Mouse (Mus musculus) embryonic facial prominence, embryonic 13.5 days (tissue): Measurements from ENCODE around the gene Pdxk. TPM values are rescaled to one million over a fixed set of nuclear protein-coding genes. Genes with fewer than 3 reads are reported as not detected.

ENCODE experiments used
- ATAC-seq: fragments of 200-750 bp; cut with Nextera tagmentation; 2 replicates; pipeline ENCODE4 v1.8.0; 2017; ENCODE audit warnings: low read depth; ENCODE audit not compliant: insufficient number of reproducible peaks, insufficient read depth, low FRiP score, low TSS enrichment
- H3K27ac ChIP-seq: fragments of 300-500 bp; sonication (generic); 2 replicates; pipeline ENCODE4 v1.5.1; 2015; ENCODE audit warnings: moderate library complexity, mild to moderate bottlenecking, inconsistent platforms
- H3K27me3 ChIP-seq: fragments of 300-500 bp; sonication (generic); 2 replicates; pipeline ENCODE4 v1.6.1; 2015; ENCODE audit warnings: mild to moderate bottlenecking, inconsistent platforms
- H3K36me3 ChIP-seq: fragments of 300-500 bp; sonication (generic); 2 replicates; pipeline ENCODE4 v1.6.1; 2015; ENCODE audit warnings: mild to moderate bottlenecking, inconsistent platforms
- H3K4me1 ChIP-seq: fragments of 300-500 bp; sonication (generic); 2 replicates; pipeline ENCODE4 v1.6.1; 2015; ENCODE audit warnings: inconsistent platforms
- H3K4me2 ChIP-seq: fragments of 300-500 bp; sonication (generic); 2 replicates; pipeline ENCODE4 v1.6.1; 2015; ENCODE audit warnings: moderate library complexity, mild to moderate bottlenecking, inconsistent platforms
- H3K4me3 ChIP-seq: fragments of 300-500 bp; sonication (generic); 2 replicates; pipeline ENCODE4 v1.5.1; 2015; ENCODE audit warnings: mild to moderate bottlenecking, inconsistent platforms
- H3K9ac ChIP-seq: fragments of 300-500 bp; sonication (generic); 2 replicates; pipeline ENCODE4 v1.6.1; 2015; ENCODE audit warnings: mild to moderate bottlenecking, inconsistent platforms
- H3K9me3 ChIP-seq: fragments of 300-500 bp; sonication (generic); 2 replicates; pipeline ENCODE4 v1.6.1; 2016; ENCODE audit warnings: inconsistent platforms
- WGBS: fragments of 180-500 bp; shearing (Covaris S2); methylation state at CpG from one replicate; pipeline ENCODE4 v1.1.7; 2015; ENCODE audit warnings: mixed read lengths; 5-methylcytosine and 5-hydroxymethylcytosine counted together
- polyA plus RNA-seq: library from polyadenylated mRNA; unstranded; fragments of >200 nt; fragmentation: Nextera tagmentation; extraction: Ambion mirVana; gene quantifications from 2 replicates; pipeline ENCODE4 v1.2.1, GENCODE M21; 2015

Gene Pdxk
- polyA plus RNA-seq, 1 experiment from 2014 or later: 12.6 TPM

GRCm38 (mm10) chr10:78412319-78413151 lies 52.2 kb downstream of the Pdxk start, which contains the start of gene Rrp1:
TSS of gene Rrp1 (minus strand) at chr10:78413043.
- Histone ChIP-seq H3K27me3 (no peaks in the 10 kb centered on the region), H3K9me3 (no peaks in the 10 kb centered on the region), H3K36me3 (peaks cover 36% of the 10 kb centered on the region), H3K4me1 (peaks cover 14% of the 10 kb centered on the region), H3K4me2 (peak within 1 kb of the TSS; percentile 70), H3K9ac (peak within 1 kb of the TSS; percentile 90), H3K27ac (peak within 1 kb of the TSS; percentile 90), H3K4me3 (peak within 1 kb of the TSS; percentile 93)
- ATAC-seq: peak; percentile 91
- under 1% methylated on average over 67 of the region's 70 CpGs for WGBS

GRCm38 (mm10) chr10:78411851-78412250 lies 52.9 kb downstream of the Pdxk start:
- Histone ChIP-seq H3K9ac (peak overlapping the region; percentile 90), H3K4me2 (peak overlapping the region; percentile 70), H3K27me3 (no peaks in the 10 kb centered on the region), H3K27ac (peak overlapping the region; percentile 90), H3K4me1 (peaks cover 14% of the 10 kb centered on the region), H3K9me3 (no peaks in the 10 kb centered on the region), H3K4me3 (peak overlapping the region; percentile 93), H3K36me3 (peaks cover 43% of the 10 kb centered on the region)
- 16% methylated on average over 8 of the region's 8 CpGs for WGBS
- ATAC-seq: no peak

- Histone ChIP-seq H3K4me3 (no peak overlapping the region), H3K36me3 (peaks cover 67% of the 10 kb centered on the region), H3K4me2 (no peak overlapping the region), H3K9me3 (no peaks in the 10 kb centered on the region), H3K9ac (no peak overlapping the region), H3K27me3 (no peaks in the 10 kb centered on the region), H3K27ac (no peak overlapping the region), H3K4me1 (peaks cover 14% of the 10 kb centered on the region)
- 92% methylated on average over 9 of the region's 9 CpGs for WGBS
- ATAC-seq: no peak
These were observed 55.6 kb downstream of the Pdxk start for GRCm38 (mm10) chr10:78409035-78409788.

GRCm38 (mm10) chr10:78407132-78407531 lies 57.6 kb downstream of the Pdxk start:
- WGBS: 88% methylated on average over 4 of the region's 4 CpGs
- no peak overlapping the region for H3K27ac ChIP-seq
- no peak overlapping the region for H3K4me3 ChIP-seq
- peaks cover 10% of the 10 kb centered on the region for H3K4me1 ChIP-seq
- no peak for ATAC-seq
- no peaks in the 10 kb centered on the region for H3K9me3 ChIP-seq
- no peaks in the 10 kb centered on the region for H3K27me3 ChIP-seq
- no peak overlapping the region for H3K9ac ChIP-seq
- H3K4me2 ChIP-seq: no peak overlapping the region
- H3K36me3 ChIP-seq: peaks cover 88% of the 10 kb centered on the region

GRCm38 (mm10) chr10:78406152-78406551 lies 58.6 kb downstream of the Pdxk start:
- peaks cover 98% of the 10 kb centered on the region for H3K36me3 ChIP-seq
- H3K4me1 ChIP-seq: peaks cover under 1% of the 10 kb centered on the region; the same call in 1 of the 2 replicates
- H3K9me3 ChIP-seq: no peaks in the 10 kb centered on the region
- no peak overlapping the region for H3K4me3 ChIP-seq
- no peak overlapping the region for H3K9ac ChIP-seq
- WGBS: 90% methylated on average over 6 of the region's 6 CpGs
- no peak overlapping the region for H3K4me2 ChIP-seq
- H3K27ac ChIP-seq: no peak overlapping the region
- no peak for ATAC-seq
- no peaks in the 10 kb centered on the region for H3K27me3 ChIP-seq

- no peak overlapping the region for H3K4me3 ChIP-seq
- no peak overlapping the region for H3K4me2 ChIP-seq
- no peak overlapping the region for H3K27ac ChIP-seq
- 92% methylated on average over 14 of the region's 14 CpGs for WGBS
- no peaks in the 10 kb centered on the region for H3K27me3 ChIP-seq
- H3K9ac ChIP-seq: no peak overlapping the region
- peaks cover 7% of the 10 kb centered on the region; the same call in 1 of the 2 replicates for H3K4me1 ChIP-seq
- ATAC-seq: no peak
- no peaks in the 10 kb centered on the region for H3K9me3 ChIP-seq
- peaks cover 81% of the 10 kb centered on the region for H3K36me3 ChIP-seq
These were observed 62.4 kb downstream of the Pdxk start for GRCm38 (mm10) chr10:78402301-78402922.

GRCm38 (mm10) chr10:78401127-78401526 lies 63.6 kb downstream of the Pdxk start:
- peaks cover 11% of the 10 kb centered on the region for H3K4me1 ChIP-seq
- 95% methylated on average over 2 of the region's 2 CpGs for WGBS
- H3K27ac ChIP-seq: no peak overlapping the region
- no peak overlapping the region for H3K4me2 ChIP-seq
- no peaks in the 10 kb centered on the region for H3K9me3 ChIP-seq
- no peaks in the 10 kb centered on the region for H3K27me3 ChIP-seq
- ATAC-seq: no peak
- no peak overlapping the region for H3K4me3 ChIP-seq
- no peak overlapping the region; the same call in 1 of the 2 replicates for H3K9ac ChIP-seq
- peaks cover 68% of the 10 kb centered on the region for H3K36me3 ChIP-seq

GRCm38 (mm10) chr10:78399090-78399657 lies 65.6 kb downstream of the Pdxk start:
- Histone ChIP-seq H3K4me3 (no peak overlapping the region), H3K27me3 (no peaks in the 10 kb centered on the region), H3K36me3 (peaks cover 51% of the 10 kb centered on the region), H3K4me2 (no peak overlapping the region), H3K9ac (no peak overlapping the region), H3K9me3 (no peaks in the 10 kb centered on the region), H3K4me1 (peaks cover 13% of the 10 kb centered on the region), H3K27ac (no peak overlapping the region)
- 46% methylated on average over 17 of the region's 17 CpGs for WGBS
- no peak for ATAC-seq

- ATAC-seq: no peak
- peaks cover 12% of the 10 kb centered on the region for H3K27me3 ChIP-seq
- peak overlapping the region; percentile 28 for H3K4me2 ChIP-seq
- H3K9me3 ChIP-seq: no peaks in the 10 kb centered on the region
- peaks cover 13% of the 10 kb centered on the region for H3K4me1 ChIP-seq
- peaks cover 25% of the 10 kb centered on the region for H3K36me3 ChIP-seq
- 47% methylated on average over 4 of the region's 4 CpGs for WGBS
- H3K4me3 ChIP-seq: no peak overlapping the region
- no peak overlapping the region for H3K9ac ChIP-seq
- no peak overlapping the region for H3K27ac ChIP-seq
These were observed 68.2 kb downstream of the Pdxk start for GRCm38 (mm10) chr10:78396625-78396885.

GRCm38 (mm10) chr10:78395819-78396624 lies 68.8 kb downstream of the Pdxk start:
- peak overlapping the region; percentile 28 for H3K4me2 ChIP-seq
- no peak overlapping the region for H3K4me3 ChIP-seq
- peaks cover 17% of the 10 kb centered on the region for H3K27me3 ChIP-seq
- H3K9ac ChIP-seq: no peak overlapping the region
- 3% methylated on average over 17 of the region's 17 CpGs for WGBS
- peaks cover 13% of the 10 kb centered on the region for H3K4me1 ChIP-seq
- no peak for ATAC-seq
- H3K36me3 ChIP-seq: peaks cover 19% of the 10 kb centered on the region
- no peak overlapping the region for H3K27ac ChIP-seq
- H3K9me3 ChIP-seq: no peaks in the 10 kb centered on the region

GRCm38 (mm10) chr10:78395377-78395776 lies 69.4 kb downstream of the Pdxk start:
- H3K27ac ChIP-seq: no peak overlapping the region
- 75% methylated on average over 3 of the region's 3 CpGs for WGBS

More at GRCm38 (mm10) chr10:78395377-78395776, 69.4 kb downstream of the Pdxk start:
- ATAC-seq: no peak
- no peak overlapping the region for H3K4me2 ChIP-seq
- H3K9ac ChIP-seq: no peak overlapping the region
- H3K4me1 ChIP-seq: peaks cover 13% of the 10 kb centered on the region
- H3K27me3 ChIP-seq: peaks cover 23% of the 10 kb centered on the region
- H3K9me3 ChIP-seq: no peaks in the 10 kb centered on the region
- H3K4me3 ChIP-seq: no peak overlapping the region
- H3K36me3 ChIP-seq: peaks cover 13% of the 10 kb centered on the region
